Mouse (Mus musculus): Measurements from ENCODE around the gene Mrm1.
"Not testable (repeated sequence)": the region's sequence is repeated elsewhere in the genome, so short reads cannot be mapped to it uniquely, and the experiment has no call there.

Gene Mrm1

GRCm38 (mm10) chr11:84818961-84819692 lies at the start of gene Mrm1:
Gene Mrm1, minus strand, starts transcription at chr11:84819515.
- peak; percentile 92 for DNase-seq (ENCODE audit: low spot score)

GRCm38 (mm10) chr11:84868786-84869259 lies 49.5 kb upstream of the Mrm1 start:
- DNase-seq (ENCODE audit: low spot score): no peak

- DNase-seq (ENCODE audit: low spot score): no peak
Observed at GRCm38 (mm10) chr11:84867586-84867985, 48.3 kb upstream of the Mrm1 start.

- DNase-seq (ENCODE audit: low spot score): no peak
Observed at GRCm38 (mm10) chr11:84865268-84865667, 46.0 kb upstream of the Mrm1 start.

- no peak for DNase-seq (ENCODE audit: low spot score)
Observed at GRCm38 (mm10) chr11:84855285-84855684, 36.0 kb upstream of the Mrm1 start.

GRCm38 (mm10) chr11:84847475-84848090 lies 28.3 kb upstream of the Mrm1 start:
- DNase-seq (ENCODE audit: low spot score): no peak

GRCm38 (mm10) chr11:84846741-84847474 lies 27.6 kb upstream of the Mrm1 start:
- DNase-seq (ENCODE audit: low spot score): no peak

GRCm38 (mm10) chr11:84839330-84839729 lies 20.0 kb upstream of the Mrm1 start:
- DNase-seq (ENCODE audit: low spot score): no peak

GRCm38 (mm10) chr11:84829495-84829894 lies 10.2 kb upstream of the Mrm1 start:
- not testable (repeated sequence) for DNase-seq (ENCODE audit: low spot score)

- DNase-seq (ENCODE audit: low spot score): peak; percentile 95
Observed at GRCm38 (mm10) chr11:84828516-84829399, 9.4 kb upstream of the Mrm1 start, which contains the start of gene Dhrs11. Gene Dhrs11, minus strand, starts transcription at chr11:84828994.

GRCm38 (mm10) chr11:84827901-84828503 lies 8.7 kb upstream of the Mrm1 start:
- no peak for DNase-seq (ENCODE audit: low spot score)

GRCm38 (mm10) chr11:84827492-84827891 lies 8.2 kb upstream of the Mrm1 start:
- DNase-seq (ENCODE audit: low spot score): no peak

- peak; percentile 65 for DNase-seq (ENCODE audit: low spot score)
Observed at GRCm38 (mm10) chr11:84826185-84826584, 6.9 kb upstream of the Mrm1 start.

GRCm38 (mm10) chr11:84825261-84825807 lies 6.0 kb upstream of the Mrm1 start:
- no peak for DNase-seq (ENCODE audit: low spot score)

GRCm38 (mm10) chr11:84823484-84823897 lies 4.2 kb upstream of the Mrm1 start:
- peak; percentile 22 for DNase-seq (ENCODE audit: low spot score)

- no peak for DNase-seq (ENCODE audit: low spot score)
Observed at GRCm38 (mm10) chr11:84822487-84822886, 3.2 kb upstream of the Mrm1 start.

- no peak for DNase-seq (ENCODE audit: low spot score)
Observed at GRCm38 (mm10) chr11:84821131-84821770, 1.9 kb upstream of the Mrm1 start.

- peak; percentile 71 for DNase-seq (ENCODE audit: low spot score)
Observed at GRCm38 (mm10) chr11:84818085-84818960, 992 bp downstream of the Mrm1 start.

- DNase-seq (ENCODE audit: low spot score): no peak
Observed at GRCm38 (mm10) chr11:84817362-84817761, 2.0 kb downstream of the Mrm1 start.

Data from ovary, postnatal 36 days (tissue).